In the genomic region with DNA sequence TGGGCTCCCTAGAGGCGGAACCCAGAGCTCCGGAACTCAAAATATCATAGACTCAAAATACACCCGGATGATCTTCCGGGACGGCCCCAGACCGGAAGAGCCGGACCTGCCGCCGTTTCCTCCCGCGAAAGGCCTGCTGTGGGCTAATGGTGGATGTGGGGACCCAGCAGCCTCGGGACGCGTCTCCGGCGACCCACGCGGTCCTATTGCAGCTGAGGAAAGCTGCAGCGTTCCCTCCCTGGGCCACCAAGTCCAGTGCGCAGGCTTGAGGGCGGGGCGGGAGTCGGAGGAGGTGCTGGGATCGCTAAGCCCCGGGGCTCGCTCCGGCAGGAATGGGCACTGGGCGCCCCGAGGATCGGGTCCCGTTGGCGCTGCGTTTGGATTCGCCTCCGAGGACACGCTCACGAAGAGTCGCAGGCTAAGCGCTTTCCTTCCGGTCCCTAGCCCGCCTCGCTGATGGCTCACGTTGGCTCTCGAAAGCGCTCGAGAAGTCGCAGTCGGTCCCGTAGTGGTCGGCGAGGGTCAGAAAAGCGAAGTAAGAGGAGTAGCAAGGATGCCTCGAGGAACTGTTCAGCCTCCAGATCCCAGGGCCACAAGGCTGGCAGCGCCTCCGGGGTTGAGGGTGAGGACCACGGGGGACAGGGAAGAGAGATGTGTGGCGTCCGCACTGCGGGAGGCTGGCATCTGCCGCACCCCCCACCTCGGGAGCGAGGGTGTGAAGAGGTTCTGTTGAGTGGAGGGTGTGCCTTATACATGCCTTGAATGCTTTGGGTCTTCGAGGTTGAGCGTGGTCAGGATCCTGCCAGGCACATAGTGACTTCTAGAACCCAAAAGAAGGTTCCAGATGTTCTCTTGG, we compare ENCODE assay signal across 7 mouse cellular contexts. TPM values are rescaled to one million over a fixed set of nuclear protein-coding genes. Genes with fewer than 3 reads are reported as not detected.
A peak's percentile ranks its signal among the peaks of the same experiment; 100 is the strongest.
DNase-seq lines count a peak whose midpoint lies in the region; ATAC-seq and TF ChIP-seq lines count a peak whose summit lies in the region.

A gene (plus strand): TSS at position 100 of the 856 bp plus-strand sequence.

- DNase-seq in adrenal gland, adult 2 months: peak; percentile 83
- DNase-seq in embryo, embryonic 11 days: peak; percentile 85
- peak; percentile 56 to 77 for DNase-seq in gastrocnemius, postnatal 4 days (ENCODE audit: low spot score in 2 of 2)
- DNase-seq in limb, embryonic 10.5 days (ENCODE audit: low spot score): peak; percentile 88

- H3K9me3 ChIP-seq in intestine, embryonic 15.5 days: no peaks in the 10 kb centered on the region
- no peaks in the 10 kb centered on the region for H3K9me3 ChIP-seq in limb, embryonic 10.5 days (replicated peaks)
- H3K9me3 ChIP-seq in midbrain, embryonic 12.5 days: no peaks in the 10 kb centered on the region

- H3K4me2 ChIP-seq in intestine, embryonic 15.5 days (replicated peaks): peak within 1 kb of the TSS; percentile 91
- peak within 1 kb of the TSS; percentile 99 for H3K4me2 ChIP-seq in midbrain, embryonic 12.5 days (replicated peaks)

- H3K4me1 ChIP-seq in intestine, embryonic 15.5 days (replicated peaks): peaks cover 25% of the 10 kb centered on the region
- peaks cover 51% of the 10 kb centered on the region for H3K4me1 ChIP-seq in limb, embryonic 10.5 days
- peaks cover 29% of the 10 kb centered on the region for H3K4me1 ChIP-seq in midbrain, embryonic 12.5 days
- peaks cover 16% of the 10 kb centered on the region for H3K4me1 ChIP-seq in small intestine, adult 2 months (ENCODE audit: control insufficient read depth, insufficient read depth, insufficient read length, low read length)

- H3K36me3 ChIP-seq in intestine, embryonic 15.5 days: peaks cover 35% of the 10 kb centered on the region
- H3K36me3 ChIP-seq in limb, embryonic 10.5 days: peaks cover 55% of the 10 kb centered on the region
- peaks cover 50% of the 10 kb centered on the region for H3K36me3 ChIP-seq in midbrain, embryonic 12.5 days
- H3K36me3 ChIP-seq in small intestine, adult 2 months (ENCODE audit: control insufficient read depth, insufficient read depth, low read length): peaks cover 11% of the 10 kb centered on the region; the same call in 1 of the 2 replicates

- H3K9ac ChIP-seq in intestine, embryonic 15.5 days: peak within 1 kb of the TSS; percentile 98
- H3K9ac ChIP-seq in midbrain, embryonic 12.5 days (replicated peaks): peak within 1 kb of the TSS; percentile 96

- H3K27me3 ChIP-seq in intestine, embryonic 15.5 days (replicated peaks): no peaks in the 10 kb centered on the region
- H3K27me3 ChIP-seq in limb, embryonic 10.5 days (ENCODE audit: low read depth, poor library complexity, severe bottlenecking): no peaks in the 10 kb centered on the region
- no peaks in the 10 kb centered on the region for H3K27me3 ChIP-seq in midbrain, embryonic 12.5 days
- H3K27me3 ChIP-seq in small intestine, adult 2 months (ENCODE audit: control insufficient read depth, insufficient read depth, low read length): no peaks in the 10 kb centered on the region

- peak; percentile 33; the same call in 1 of the 2 replicates for TF ChIP-seq POLR2A in small intestine, adult 2 months (IDR thresholded peaks at IDR 0.05; ENCODE audit: low read depth, low read length)

- under 1% methylated on average over 64 of the region's 64 CpGs for WGBS in intestine, embryonic 15.5 days
- WGBS in limb, embryonic 10.5 days: 2% methylated on average over 64 of the region's 64 CpGs
- WGBS in midbrain, embryonic 12.5 days: 2% methylated on average over 63 of the region's 64 CpGs
- under 1% methylated on average over 64 of the region's 64 CpGs for WGBS in small intestine, adult 2 months

- peak; percentile 2; the same call in 1 of the 2 replicates for ATAC-seq in intestine, embryonic 15.5 days
- peak; percentile 10; the same call in 1 of the 2 replicates for ATAC-seq in midbrain, embryonic 12.5 days (ENCODE audit: low FRiP score, low read depth)

- H3K4me3 ChIP-seq in intestine, embryonic 15.5 days (replicated peaks): peak within 1 kb of the TSS; percentile 76
- H3K4me3 ChIP-seq in limb, embryonic 10.5 days: peak within 1 kb of the TSS; percentile 90
- H3K4me3 ChIP-seq in midbrain, embryonic 12.5 days: peak within 1 kb of the TSS; percentile 94
- H3K4me3 ChIP-seq in small intestine, adult 2 months (ENCODE audit: low read depth, low read length): peak within 1 kb of the TSS; percentile 83

- peak; percentile 12; the same call in 1 of the 2 replicates for TF ChIP-seq CTCF in small intestine, adult 2 months (IDR thresholded peaks at IDR 0.05; ENCODE audit: extremely low read depth, insufficient read length, insufficient replicate concordance, low read depth, low read length)

- H3K27ac ChIP-seq in intestine, embryonic 15.5 days: peak within 1 kb of the TSS; percentile 77
- H3K27ac ChIP-seq in limb, embryonic 10.5 days: peak within 1 kb of the TSS; percentile 90
- H3K27ac ChIP-seq in midbrain, embryonic 12.5 days (replicated peaks): peak within 1 kb of the TSS; percentile 78
- H3K27ac ChIP-seq in small intestine, adult 2 months (ENCODE audit: insufficient read depth, low read depth, low read length): 0 out of 2 replicates have a peak within 1 kb of the TSS, but pooled peaks have one; percentile 37

RNA-seq across cellular contexts. Expression of the gene that starts here (rescaled TPM):
- total RNA-seq in adrenal gland, adult 2 months (2021): 10 to 100 TPM; 40.0 to 56.3 TPM
- 18.8 and 28.8 TPM in 2 replicates for polyA plus RNA-seq in adrenal gland, adult 2 months (2012; rRNA removed)
- 10 to 100 TPM; 69.9 to 76.4 TPM for total RNA-seq in gastrocnemius, postnatal 4 days (2021)
- 90.8 and 95.4 TPM in 2 replicates for polyA plus RNA-seq in intestine, embryonic 15.5 days (2015; fragmentation: Nextera tagmentation; extraction: Ambion mirVana)
- 139 and 150 TPM in 2 replicates for polyA plus RNA-seq in limb, embryonic 10.5 days (2016; fragmentation: Nextera tagmentation; extraction: Ambion mirVana)
- 94.8 and 98.3 TPM in 2 replicates for polyA plus RNA-seq in midbrain, embryonic 12.5 days (2016; fragmentation: Nextera tagmentation; extraction: Ambion mirVana)
- polyA plus RNA-seq in small intestine, adult 2 months (2012; rRNA removed): 12.7 and 19.6 TPM in 2 replicates

Comparison
In these comparisons a context has a peak if more than half of its experiments do, and no peak if none do; other contexts are left out.
1. Peak in every context shown above with its lines: DNase-seq, ATAC-seq, H3K4me3 ChIP-seq and H3K27ac ChIP-seq.
2. H3K27ac ChIP-seq: peak in every context shown above with its lines; median percentile 90 in limb, embryonic 10.5 days; 78 in midbrain, embryonic 12.5 days; 77 in intestine, embryonic 15.5 days; 37 in small intestine, adult 2 months.